Mouse (Mus musculus): Measurements from ENCODE around the gene Ldhc. TPM values are rescaled to one million over a fixed set of nuclear protein-coding genes. Genes with fewer than 3 reads are reported as not detected.
"Not testable (repeated sequence)": the region's sequence is repeated elsewhere in the genome, so short reads cannot be mapped to it uniquely, and the experiment has no call there.

Gene Ldhc
- polyA plus RNA-seq, 1 experiment, result not detected

- no peak for DNase-seq (ENCODE audit: low read depth, low spot score)
- WGBS, result 24% methylated on average over 4 of the region's 4 CpGs
Observed at GRCm38 (mm10) chr7:46840326-46840725, 20.7 kb upstream of the Ldhc start.

- no peak for DNase-seq (ENCODE audit: low read depth, low spot score)
- 66% methylated on average over 6 of the region's 6 CpGs for WGBS
Observed at GRCm38 (mm10) chr7:46840787-46841525, 20.0 kb upstream of the Ldhc start, which contains the start of gene Ldha. Gene Ldha (plus strand): TSS chr7:46841475.

- 19% methylated on average over 5 of the region's 5 CpGs for WGBS
- no peak for DNase-seq (ENCODE audit: low read depth, low spot score)
Observed at GRCm38 (mm10) chr7:46842278-46842677, 18.7 kb upstream of the Ldhc start.

- no peak for DNase-seq (ENCODE audit: low read depth, low spot score)
- 70% methylated on average over 4 of the region's 4 CpGs for WGBS
Observed at GRCm38 (mm10) chr7:46843576-46843975, 17.4 kb upstream of the Ldhc start.

- 1% methylated on average over 51 of the region's 51 CpGs for WGBS
- no peak for DNase-seq (ENCODE audit: low read depth, low spot score)
Observed at GRCm38 (mm10) chr7:46845211-46845977, 15.6 kb upstream of the Ldhc start.

DNA sequence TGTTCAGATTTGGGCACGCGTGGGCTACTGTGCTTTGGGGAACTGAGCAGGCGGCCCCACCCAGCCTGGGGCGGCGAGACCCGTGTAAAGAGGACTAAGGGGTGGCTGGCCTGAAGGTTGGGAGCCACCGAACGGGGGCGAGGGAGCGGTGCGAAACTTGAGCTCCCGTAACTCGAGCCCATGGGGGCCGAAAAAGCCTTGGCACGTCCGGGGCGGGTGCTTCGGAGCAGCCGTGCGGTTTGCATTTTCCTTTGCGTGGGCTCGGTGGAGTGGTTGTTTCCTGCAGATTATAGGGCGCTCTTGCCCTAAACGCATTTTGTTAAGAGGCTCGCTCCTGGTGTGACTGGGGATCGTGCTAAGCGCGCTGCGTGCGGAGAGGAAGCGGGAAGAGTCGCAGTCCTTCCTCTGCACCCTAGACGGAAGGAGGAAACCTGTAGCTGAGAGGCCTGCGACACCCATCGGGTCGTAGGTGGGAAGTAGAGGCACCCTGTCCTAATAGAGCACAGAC lies 15.0 kb upstream of the Ldhc start:
- DNase-seq (ENCODE audit: low read depth, low spot score), result no peak
- 0% methylated on average over 36 of the region's 36 CpGs for WGBS

DNA sequence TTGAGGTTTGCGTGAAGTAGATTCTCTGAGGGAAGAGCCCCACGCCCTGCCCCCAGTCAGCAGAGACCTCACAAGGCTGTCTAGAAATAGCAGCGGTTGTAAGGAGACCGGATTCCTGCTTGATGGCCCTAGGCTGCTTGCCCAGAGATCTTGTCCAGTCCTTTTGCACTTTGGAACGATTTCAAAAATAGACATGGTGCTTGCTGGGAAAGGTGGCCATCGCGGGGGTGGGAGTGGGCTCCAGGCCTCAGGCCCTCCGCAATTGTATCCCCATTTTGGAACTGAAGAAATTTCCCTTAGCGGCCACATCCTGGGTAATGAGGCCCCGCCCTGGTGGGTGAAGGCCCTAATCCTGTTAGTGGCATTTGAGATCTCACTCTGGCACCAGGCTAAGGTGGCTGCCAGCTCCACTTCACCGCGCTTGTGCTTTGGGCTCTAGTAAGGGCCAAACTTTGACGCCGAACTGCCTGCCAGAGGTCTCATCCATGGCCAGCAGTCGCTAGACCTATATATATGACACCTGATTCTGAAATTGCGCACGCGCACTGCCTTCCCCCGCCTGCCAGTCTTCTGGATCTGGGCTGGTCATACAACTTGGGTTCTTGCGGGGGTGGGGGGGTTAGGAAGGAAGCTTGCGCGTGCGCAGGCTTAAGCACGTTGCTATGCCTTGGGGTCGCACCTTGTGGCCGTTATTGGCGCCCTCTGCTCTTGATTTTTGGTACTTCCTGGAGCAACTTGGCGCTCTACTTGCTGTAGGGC lies 14.3 kb upstream of the Ldhc start:
- no peak for DNase-seq (ENCODE audit: low read depth, low spot score)
- 2% methylated on average over 28 of the region's 28 CpGs for WGBS

- 84% methylated on average over 5 of the region's 5 CpGs for WGBS
- DNase-seq (ENCODE audit: low read depth, low spot score), result no peak
Observed at GRCm38 (mm10) chr7:46849287-46849686, 11.7 kb upstream of the Ldhc start.

DNA sequence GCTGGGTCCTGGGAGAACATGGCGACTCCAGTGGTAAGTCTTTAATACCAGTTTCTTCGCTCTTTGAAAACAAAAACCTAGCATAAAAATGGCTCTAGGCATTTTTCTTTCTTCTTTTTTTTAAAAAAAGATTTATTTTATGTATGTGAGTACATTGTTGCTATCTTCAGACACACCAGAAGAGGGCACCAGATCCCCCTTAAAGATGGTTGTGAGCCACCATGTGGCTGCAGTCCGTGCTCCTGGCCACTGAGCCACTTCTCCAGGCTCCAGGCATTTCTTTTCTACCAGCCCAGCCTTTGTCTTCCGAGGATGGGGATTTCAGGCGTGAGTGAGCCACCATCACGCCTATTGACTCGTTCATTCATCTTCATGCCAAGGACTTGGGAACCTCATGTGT lies 10.0 kb upstream of the Ldhc start:
- 83% methylated on average over 7 of the region's 7 CpGs for WGBS
- DNase-seq (ENCODE audit: low read depth, low spot score), result no peak

DNA sequence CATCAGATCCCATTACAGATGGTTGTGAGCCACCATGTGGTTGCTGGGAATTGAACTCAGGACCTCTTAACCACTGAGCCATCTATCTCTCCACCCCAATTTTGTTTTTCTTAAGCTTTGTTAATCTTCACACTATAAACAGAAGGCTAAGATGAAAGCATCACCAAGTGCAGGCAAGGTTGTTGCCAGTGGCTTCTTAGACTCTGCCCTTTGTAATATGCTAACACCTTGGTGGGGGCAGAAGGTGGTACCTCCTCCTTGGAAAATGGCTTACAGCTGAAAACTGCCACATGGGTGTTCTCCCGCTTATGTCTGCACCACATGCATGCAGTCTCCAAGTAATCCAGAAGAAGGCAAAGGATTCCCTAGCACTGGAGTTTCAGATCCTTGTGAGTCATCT lies 8.3 kb upstream of the Ldhc start:
- no peak for DNase-seq (ENCODE audit: low read depth, low spot score)
- WGBS, result 78% methylated on average over 1 of the region's 1 CpGs

GRCm38 (mm10) chr7:46853365-46853764 lies 7.6 kb upstream of the Ldhc start:
- DNase-seq (ENCODE audit: low read depth, low spot score), result no peak
- 91% methylated on average over 9 of the region's 9 CpGs for WGBS

- DNase-seq (ENCODE audit: low read depth, low spot score), result no peak
- 75% methylated on average over 7 of the region's 7 CpGs for WGBS
Observed at GRCm38 (mm10) chr7:46855866-46856560, 5.0 kb upstream of the Ldhc start.

DNA sequence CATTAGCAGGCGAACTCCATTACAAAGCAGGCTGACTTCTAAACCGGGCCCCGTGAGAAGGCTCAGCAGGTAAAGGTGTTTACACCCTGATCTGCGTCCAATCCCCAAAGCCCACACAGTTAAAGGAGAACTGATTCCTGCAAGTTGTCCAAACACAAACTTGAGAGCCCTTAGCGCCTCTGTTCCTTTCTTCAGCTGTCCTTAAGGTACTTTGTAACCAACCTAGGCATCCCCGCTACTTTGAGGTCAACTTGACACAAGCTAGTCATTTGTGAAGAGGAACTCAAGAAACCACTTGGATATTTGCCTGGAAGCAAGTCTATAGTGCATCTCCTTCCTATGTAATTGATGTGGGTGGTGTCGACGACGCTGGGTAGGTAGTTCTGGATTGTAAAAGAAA lies 3.6 kb upstream of the Ldhc start:
- DNase-seq (ENCODE audit: low read depth, low spot score), result no peak
- 66% methylated on average over 9 of the region's 9 CpGs for WGBS

DNA sequence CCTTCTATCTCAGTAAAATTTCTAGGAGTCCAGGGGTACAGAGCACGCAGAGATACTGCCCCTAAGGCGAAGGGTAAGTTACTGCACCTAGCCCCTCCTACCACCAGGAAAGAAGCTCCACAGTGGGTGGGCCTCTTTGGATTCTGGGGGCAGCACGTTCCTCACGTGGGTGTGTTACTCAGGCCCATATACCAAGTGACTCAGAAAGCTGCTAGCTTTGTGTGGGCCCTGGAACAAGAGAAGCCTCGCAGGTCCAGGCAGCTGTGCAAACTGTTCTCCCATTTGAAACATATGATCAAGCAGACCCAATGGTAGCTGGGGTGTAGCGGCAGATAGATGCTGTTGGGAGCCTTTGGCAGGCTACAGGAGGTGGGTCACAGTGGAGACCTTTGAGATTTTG lies 2.0 kb upstream of the Ldhc start:
- no peak for DNase-seq (ENCODE audit: low read depth, low spot score)
- 48% methylated on average over 6 of the region's 6 CpGs for WGBS

GRCm38 (mm10) chr7:46871988-46872387 lies 11.0 kb downstream of the Ldhc start:
- no peak for DNase-seq (ENCODE audit: low read depth, low spot score)
- WGBS, result 59% methylated on average over 4 of the region's 4 CpGs

DNA sequence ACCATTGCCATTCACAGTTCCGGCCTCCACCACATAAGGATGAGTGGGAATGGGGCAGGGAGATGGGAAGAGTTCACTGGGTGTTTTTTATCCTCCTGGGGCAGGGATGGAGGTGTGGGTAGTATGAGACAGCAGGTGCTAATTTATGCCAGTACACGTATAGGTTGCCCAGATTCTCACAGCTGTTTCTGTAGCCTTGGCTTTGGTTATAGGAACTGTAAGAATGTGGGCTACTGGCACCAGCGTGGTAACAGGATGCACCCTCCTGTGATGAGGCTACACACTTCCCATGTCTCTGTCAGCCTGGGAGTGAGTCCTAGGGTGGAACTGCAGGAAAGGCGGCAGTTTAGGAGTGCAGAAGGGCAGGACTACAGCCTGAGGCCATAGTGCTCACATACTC lies 15.8 kb downstream of the Ldhc start:
- DNase-seq (ENCODE audit: low read depth, low spot score), result no peak
- 64% methylated on average over 4 of the region's 4 CpGs for WGBS

DNA sequence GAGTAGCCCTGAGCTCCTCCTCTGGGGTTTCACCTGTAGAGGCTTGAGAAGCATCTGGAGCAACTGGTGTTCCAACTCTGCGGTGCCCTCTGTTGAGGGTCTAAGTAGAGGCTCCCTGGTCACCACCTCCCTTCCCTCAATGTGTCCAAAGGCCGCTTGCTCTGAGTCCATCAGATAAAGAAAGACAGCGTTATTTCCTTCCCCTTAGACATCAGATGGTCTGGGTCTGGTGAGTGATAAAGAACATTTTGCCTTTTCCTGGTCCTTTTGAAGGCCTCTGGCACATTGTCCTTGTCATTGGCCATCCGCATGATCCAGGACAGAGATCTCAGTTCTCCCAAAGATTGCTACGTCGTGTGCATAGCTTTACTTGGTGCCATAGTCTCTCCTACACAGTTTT lies 16.3 kb downstream of the Ldhc start:
- 80% methylated on average over 6 of the region's 6 CpGs for WGBS
- DNase-seq (ENCODE audit: low read depth, low spot score), result no peak

DNA sequence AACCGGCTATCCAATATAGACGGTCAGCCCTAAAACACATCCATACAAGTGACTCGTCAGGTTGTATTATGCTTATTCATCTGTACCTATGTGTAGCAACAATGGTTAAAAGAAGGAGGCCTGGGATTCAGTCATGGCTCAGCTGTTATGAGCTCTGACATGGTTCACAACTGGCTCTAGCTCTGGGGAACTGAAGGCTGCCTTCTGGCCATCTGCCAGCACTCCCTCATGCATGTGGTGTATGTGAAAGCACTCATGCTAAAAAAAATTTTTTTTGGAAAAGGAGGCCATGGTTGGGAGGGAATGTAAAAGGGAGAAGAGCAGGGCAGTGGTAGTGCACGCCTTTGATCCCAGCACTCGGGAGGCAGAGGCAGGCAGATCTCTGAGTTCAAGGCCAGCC lies 18.8 kb downstream of the Ldhc start:
- WGBS, result 94% methylated on average over 5 of the region's 5 CpGs

GRCm38 (mm10) chr7:46880992-46881391 lies 20.0 kb downstream of the Ldhc start:
- DNase-seq (ENCODE audit: low read depth, low spot score), result no peak
- WGBS, result 59% methylated on average over 2 of the region's 2 CpGs

More for the DNA sequence above, 18.8 kb downstream of the Ldhc start:
- DNase-seq (ENCODE audit: low read depth, low spot score), result no peak

GRCm38 (mm10) chr7:46881941-46882340 lies 20.9 kb downstream of the Ldhc start:
- DNase-seq (ENCODE audit: low read depth, low spot score), result not testable (repeated sequence)
- WGBS, result 62% methylated on average over 8 of the region's 8 CpGs
